Mouse (Mus musculus) ES-E14 (cell line): ENCODE measurements around the gene Acd. TPM values are rescaled to one million over a fixed set of nuclear protein-coding genes. Genes with fewer than 3 reads are reported as not detected.

ENCODE experiments used
- DNase-seq: peaks from one replicate; pipeline ENCODE4 v3.0.0-alpha.2; 2013; ENCODE audit warnings: low read depth, low spot score
- H3K27ac ChIP-seq: 2 replicates; pipeline ENCODE4 v1.5.1; 2012; ENCODE audit warnings: low read depth, mild to moderate bottlenecking, low read length, moderate library complexity, mixed read lengths; ENCODE audit not compliant: poor library complexity, insufficient read depth, severe bottlenecking
- H3K36me3 ChIP-seq: 2 replicates; pipeline ENCODE4 v1.6.1; 2012; ENCODE audit warnings: mild to moderate bottlenecking, low read length, moderate library complexity, mixed read lengths; ENCODE audit not compliant: control insufficient read depth, poor library complexity, insufficient read depth, severe bottlenecking
- H3K4me1 ChIP-seq, 2 experiments: fragments of 150-350 bp in 1 of 2; sonication (generic) in 1 of 2; 2 replicates each; pipeline ENCODE4 v1.6.1; 2012; ENCODE audit warnings: low read length in 2 of 2, mild to moderate bottlenecking in 1 of 2, mixed read lengths in 1 of 2; ENCODE audit not compliant: control insufficient read depth in 2 of 2, insufficient read depth in 2 of 2, poor library complexity in 1 of 2
- H3K4me3 ChIP-seq, 2 experiments: fragments of 150-350 bp in 1 of 2; sonication (generic) in 1 of 2; 2 replicates each; pipeline ENCODE4 v1.5.1; 2012; ENCODE audit warnings: low read length in 2 of 2, low read depth in 1 of 2, mild to moderate bottlenecking in 1 of 2, mixed read lengths in 1 of 2; ENCODE audit not compliant: insufficient read depth in 1 of 2, poor library complexity in 1 of 2, severe bottlenecking in 1 of 2
- H3K9ac ChIP-seq: 2 replicates; pipeline ENCODE4 v1.6.1; 2012; ENCODE audit warnings: low read depth, mild to moderate bottlenecking, low read length, mixed read lengths; ENCODE audit not compliant: poor library complexity, insufficient read depth, severe bottlenecking
- H3K9me3 ChIP-seq: fragments of 150-350 bp; sonication (generic); 2 replicates; pipeline ENCODE4 v1.6.1; 2012; ENCODE audit warnings: low read depth, mild to moderate bottlenecking, low read length; ENCODE audit not compliant: control insufficient read depth, insufficient read depth
- CHD2 ChIP-seq: IDR thresholded peaks from 2 replicates; pipeline ENCODE4 v1.6.1; 2014; ENCODE audit warnings: mild to moderate bottlenecking, low read depth, low read length, inconsistent platforms
- HCFC1 ChIP-seq: IDR thresholded peaks from 2 replicates; pipeline ENCODE4 v1.6.1; 2012; ENCODE audit warnings: low read length, inconsistent platforms, borderline replicate concordance; ENCODE audit not compliant: insufficient read depth
- MAFK ChIP-seq: IDR thresholded peaks from 2 replicates; pipeline ENCODE4 v1.6.1; 2014; ENCODE audit warnings: mild to moderate bottlenecking, low read depth, low read length, inconsistent platforms; ENCODE audit not compliant: insufficient read depth
- ZC3H11A ChIP-seq: IDR thresholded peaks from 2 replicates; pipeline ENCODE4 v1.6.1; 2012; ENCODE audit warnings: low read depth, mild to moderate bottlenecking, inconsistent platforms, low read length, borderline replicate concordance
- ZNF384 ChIP-seq: IDR thresholded peaks from 2 replicates; pipeline ENCODE4 v1.6.1; 2012; ENCODE audit warnings: low read depth, low read length, inconsistent platforms
- in situ Hi-C, 2 experiments: fragments of 600-800 bp; cut with MboI; formaldehyde crosslinking; loops; one replicate each; pipeline ENCODE4 v1.15.1; 2025; ENCODE audit warnings: low sequenced_read_pairs in 2 of 2, inconsistent platforms in 1 of 2; ENCODE audit not compliant: unreplicated experiment in 2 of 2
- total RNA-seq: library from RNA; depleted of rRNA; stranded (reverse); fragments of 300-350 nt; gene quantifications from 2 replicates; pipeline ENCODE4 v1.2.3, GENCODE M21; 2012

The Acd gene
- total RNA-seq, 1 experiment: 8.6 TPM

GRCm38 (mm10) chr8:105700566-105700965 is 336 bp downstream of the Acd start:
- Histone ChIP-seq H3K36me3 (peaks cover 30% of the 10 kb centered on the region), H3K27ac (no peak overlapping the region; the same call in 1 of the 2 replicates), H3K9me3 (no peaks in the 10 kb centered on the region), H3K4me3 (peak overlapping the region; percentile 78 to 100), H3K9ac (peak overlapping the region; percentile 81), H3K4me1 (peaks cover 2 to 11% of the 10 kb centered on the region in 2 experiments; a peak in 1 of 4 replicates)
- no peak for DNase-seq
- in situ Hi-C loops: no loop called here
- TF ChIP-seq MAFK: no peak
- TF ChIP-seq HCFC1: no peak
- no peak for TF ChIP-seq ZNF384

- peak overlapping the region in 1 of 2 experiments; percentile 100; a peak in 1 of 4 replicates for H3K4me3 ChIP-seq
- no peak overlapping the region for H3K27ac ChIP-seq
These were observed 1.2 kb downstream of the Acd start for GRCm38 (mm10) chr8:105699488-105700215.

GRCm38 (mm10) chr8:105698734-105699133 is 2.2 kb downstream of the Acd start:
- TF ChIP-seq ZNF384 (no peak), CHD2 (no peak)
- Histone ChIP-seq H3K9ac (no peak overlapping the region), H3K4me3 (no peak overlapping the region), H3K4me1 (peaks cover 2 to 10% of the 10 kb centered on the region in 2 experiments; a peak in 1 of 4 replicates), H3K9me3 (no peaks in the 10 kb centered on the region), H3K36me3 (peaks cover 26% of the 10 kb centered on the region), H3K27ac (no peak overlapping the region)
- no peak for DNase-seq
- in situ Hi-C loops: no loop called here

More at GRCm38 (mm10) chr8:105699488-105700215, 1.2 kb downstream of the Acd start:
- no peak for DNase-seq
- in situ Hi-C loops: no loop called here
- Histone ChIP-seq H3K9ac (no peak overlapping the region), H3K36me3 (peaks cover 30% of the 10 kb centered on the region), H3K4me1 (peaks cover 2 to 11% of the 10 kb centered on the region in 2 experiments; a peak in 1 of 4 replicates), H3K9me3 (no peaks in the 10 kb centered on the region)
- no peak for TF ChIP-seq MAFK
- TF ChIP-seq ZC3H11A: no peak
- TF ChIP-seq ZNF384: no peak
- TF ChIP-seq HCFC1: no peak
- TF ChIP-seq CHD2: no peak

- peaks cover 2 to 7% of the 10 kb centered on the region in 2 experiments; a peak in 1 of 4 replicates for H3K4me1 ChIP-seq
- no peak overlapping the region for H3K4me3 ChIP-seq
- in situ Hi-C loops: no loop called here
- no peak overlapping the region for H3K9ac ChIP-seq
- TF ChIP-seq ZNF384 (no peak), MAFK (no peak), ZC3H11A (no peak), HCFC1 (no peak), CHD2 (no peak)
- DNase-seq: no peak
- H3K27ac ChIP-seq: no peak overlapping the region
- no peaks in the 10 kb centered on the region for H3K9me3 ChIP-seq
- peaks cover 14% of the 10 kb centered on the region; the same call in 1 of the 2 replicates for H3K36me3 ChIP-seq
These were observed 3.6 kb downstream of the Acd start for GRCm38 (mm10) chr8:105697196-105697780.
